Mouse (Mus musculus) intestine, embryonic 16.5 days (tissue): Measurements from ENCODE around the gene Rpl36a-ps1. TPM values are rescaled to one million over a fixed set of nuclear protein-coding genes. Genes with fewer than 3 reads are reported as not detected.

ENCODE experiments used
- ATAC-seq: fragments of 200-750 bp; cut with Nextera tagmentation; 2 replicates; pipeline ENCODE4 v1.8.0; 2017; ENCODE audit warnings: moderate TSS enrichment, moderate library complexity
- H3K27ac ChIP-seq: fragments of 300-500 bp; sonication (generic); 2 replicates; pipeline ENCODE4 v1.5.1; 2014; ENCODE audit warnings: mild to moderate bottlenecking, low read length
- H3K27me3 ChIP-seq: fragments of 300-500 bp; sonication (generic); replicated peaks from 2 replicates; pipeline ENCODE4 v1.6.1; 2014; ENCODE audit warnings: low read length, control low read depth, mixed read lengths; ENCODE audit not compliant: control insufficient read depth, insufficient read depth
- H3K36me3 ChIP-seq: fragments of 300-500 bp; sonication (generic); 2 replicates; pipeline ENCODE4 v1.6.1; 2014; ENCODE audit warnings: low read length, control low read depth; ENCODE audit not compliant: control insufficient read depth, insufficient read depth
- H3K4me1 ChIP-seq: fragments of 300-500 bp; sonication (generic); 2 replicates; pipeline ENCODE4 v1.6.1; 2014; ENCODE audit warnings: low read length, control low read depth, mixed read lengths; ENCODE audit not compliant: control insufficient read depth, insufficient read depth
- H3K4me2 ChIP-seq: fragments of 300-500 bp; sonication (generic); 2 replicates; pipeline ENCODE4 v1.6.1; 2014; ENCODE audit warnings: low read depth, low read length, control low read depth
- H3K4me3 ChIP-seq: fragments of 300-500 bp; sonication (generic); 2 replicates; pipeline ENCODE4 v1.5.1; 2014; ENCODE audit warnings: mild to moderate bottlenecking, low read length
- H3K9ac ChIP-seq: fragments of 300-500 bp; sonication (generic); 2 replicates; pipeline ENCODE4 v1.6.1; 2014; ENCODE audit warnings: low read depth, low read length
- H3K9me3 ChIP-seq: fragments of 300-500 bp; sonication (generic); 2 replicates; pipeline ENCODE4 v1.6.1; 2016; ENCODE audit warnings: low read length, control low read depth; ENCODE audit not compliant: control insufficient read depth
- WGBS: fragments of 180-500 bp; shearing (Covaris S2); extraction: QIAGEN DNeasy Blood & Tissue Kit; methylation state at CpG from one replicate; pipeline ENCODE4 v1.1.7; 2014; 5-methylcytosine and 5-hydroxymethylcytosine counted together
- polyA plus RNA-seq: library from polyadenylated mRNA; unstranded; fragments of >200 nt; fragmentation: Nextera tagmentation; extraction: Ambion mirVana; gene quantifications from 2 replicates; pipeline ENCODE4 v1.2.1, GENCODE M21; 2015

Gene Rpl36a-ps1
- polyA plus RNA-seq, 1 experiment from 2014 or later, result 0.49 TPM

GRCm38 (mm10) chr14:98958978-98959658 is 35.0 kb downstream of the Rpl36a-ps1 start:
- H3K4me1 ChIP-seq, result no peaks in the 10 kb centered on the region; the same call in 1 of the 2 replicates
- no peak overlapping the region for H3K27ac ChIP-seq
- H3K4me3 ChIP-seq, result no peak overlapping the region
- H3K36me3 ChIP-seq, result no peaks in the 10 kb centered on the region
- 49% methylated on average over 17 of the region's 17 CpGs for WGBS
- ATAC-seq, result peak; percentile 56; the same call in 1 of the 2 replicates
- no peaks in the 10 kb centered on the region for H3K9me3 ChIP-seq
- H3K27me3 ChIP-seq, result no peaks in the 10 kb centered on the region
- no peak overlapping the region for H3K4me2 ChIP-seq
- no peak overlapping the region for H3K9ac ChIP-seq

DNA sequence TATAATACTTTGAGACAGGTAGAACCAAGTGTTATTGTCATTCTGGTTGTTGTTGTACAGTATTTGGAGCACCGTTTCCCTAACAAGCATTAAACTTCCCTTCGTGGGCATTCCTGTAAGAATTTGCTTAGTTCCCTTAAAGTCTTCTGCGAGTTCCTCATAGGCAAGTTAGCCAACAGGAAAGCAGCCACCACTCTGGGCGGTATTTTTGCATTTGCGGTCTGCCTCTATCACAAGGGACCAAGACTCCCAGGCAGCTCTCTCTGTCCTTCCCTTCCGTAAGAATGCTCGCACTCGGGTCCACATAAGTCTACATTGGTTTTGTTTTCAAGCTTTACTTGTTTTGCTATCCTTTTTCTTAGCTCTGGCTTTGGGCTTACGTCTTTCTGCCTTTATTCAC is 37.3 kb downstream of the Rpl36a-ps1 start:
- H3K27ac ChIP-seq, result no peak overlapping the region
- H3K27me3 ChIP-seq, result no peaks in the 10 kb centered on the region
- no peaks in the 10 kb centered on the region; the same call in 1 of the 2 replicates for H3K4me1 ChIP-seq
- no peak overlapping the region for H3K4me3 ChIP-seq
- WGBS, result 90% methylated on average over 9 of the region's 9 CpGs
- H3K36me3 ChIP-seq, result no peaks in the 10 kb centered on the region
- H3K9me3 ChIP-seq, result no peaks in the 10 kb centered on the region
- no peak overlapping the region for H3K9ac ChIP-seq
- no peak overlapping the region for H3K4me2 ChIP-seq
- no peak for ATAC-seq

- ATAC-seq, result no peak
Observed at GRCm38 (mm10) chr14:98952441-98952840, 41.7 kb downstream of the Rpl36a-ps1 start.

GRCm38 (mm10) chr14:98951626-98952290 is 42.4 kb downstream of the Rpl36a-ps1 start:
- H3K9ac ChIP-seq, result no peak overlapping the region
- H3K4me3 ChIP-seq, result no peak overlapping the region
- no peaks in the 10 kb centered on the region for H3K36me3 ChIP-seq
- no peaks in the 10 kb centered on the region for H3K9me3 ChIP-seq
- WGBS, result 85% methylated on average over 4 of the region's 4 CpGs
- no peak for ATAC-seq
- no peaks in the 10 kb centered on the region for H3K27me3 ChIP-seq
- H3K4me2 ChIP-seq, result no peak overlapping the region
- no peaks in the 10 kb centered on the region for H3K4me1 ChIP-seq
- no peak overlapping the region for H3K27ac ChIP-seq

More at GRCm38 (mm10) chr14:98952441-98952840, 41.7 kb downstream of the Rpl36a-ps1 start:
- Histone ChIP-seq H3K4me1 (no peaks in the 10 kb centered on the region), H3K27me3 (no peaks in the 10 kb centered on the region), H3K36me3 (no peaks in the 10 kb centered on the region), H3K4me2 (no peak overlapping the region), H3K9me3 (no peaks in the 10 kb centered on the region), H3K9ac (no peak overlapping the region), H3K27ac (no peak overlapping the region), H3K4me3 (no peak overlapping the region)
- 87% methylated on average over 7 of the region's 7 CpGs for WGBS

Other genes with a start within 250 kb of the Rpl36a-ps1 start
- 48.8 and 55.6 TPM in 2 replicates for gene Mzt1, start 51.8 kb upstream of the Rpl36a-ps1 start, polyA plus RNA-seq
- gene Bora, start 51.9 kb upstream of the Rpl36a-ps1 start, polyA plus RNA-seq, result 47.7 and 60.1 TPM in 2 replicates
- gene Pibf1, start 105.1 kb upstream of the Rpl36a-ps1 start, polyA plus RNA-seq, result 12.5 and 13.3 TPM in 2 replicates
- 19.8 and 21.4 TPM in 2 replicates for gene Dis3, start 105.5 kb upstream of the Rpl36a-ps1 start, polyA plus RNA-seq